Mouse (Mus musculus) bone marrow, adult 2 months (tissue): Measurements from ENCODE around the gene Hsd17b1. TPM values are rescaled to one million over a fixed set of nuclear protein-coding genes. Genes with fewer than 3 reads are reported as not detected.
A peak's percentile ranks its signal among the peaks of the same experiment; 100 is the strongest.
"Not testable (repeated sequence)": the region's sequence is repeated elsewhere in the genome, so short reads cannot be mapped to it uniquely, and the experiment has no call there.

Experiments used
- H3K27ac ChIP-seq: fragments of 200-500 bp; 2 replicates; pipeline ENCODE4 v1.5.1; 2012; ENCODE audit warnings: low read depth, mild to moderate bottlenecking, control low read depth, inconsistent platforms, low read length; ENCODE audit not compliant: control insufficient read depth, poor library complexity, insufficient read depth
- H3K4me1 ChIP-seq: fragments of 200-500 bp; 2 replicates; pipeline ENCODE4 v1.6.1; 2011; ENCODE audit warnings: low read length; ENCODE audit not compliant: control insufficient read depth, insufficient read depth
- H3K4me3 ChIP-seq: fragments of 200-500 bp; replicated peaks from 2 replicates; pipeline ENCODE3; 2011; ENCODE audit warnings: mild to moderate bottlenecking, low read depth, low read length, control low read depth; ENCODE audit not compliant: control insufficient read depth
- CTCF ChIP-seq: fragments of 200-500 bp; IDR thresholded peaks from 2 replicates; pipeline ENCODE4 v1.5.1; 2011; ENCODE audit warnings: low read length, control low read depth; ENCODE audit not compliant: control insufficient read depth, insufficient read depth
- POLR2A ChIP-seq: fragments of 200-500 bp; IDR thresholded peaks from 2 replicates; pipeline ENCODE4 v1.6.1; 2011; ENCODE audit warnings: low read depth, mild to moderate bottlenecking, control low read depth, low read length, borderline replicate concordance; ENCODE audit not compliant: control insufficient read depth
- WGBS: fragments of 180-500 bp; shearing (Covaris S2); methylation state at CpG from one replicate; pipeline ENCODE4 v1.1.7; 2018; 5-methylcytosine and 5-hydroxymethylcytosine counted together
- polyA plus RNA-seq: library from polyadenylated mRNA; stranded (reverse); fragments of >200 nt; gene quantifications from 2 replicates; pipeline ENCODE4 v1.2.4, GENCODE M21; 2011; ENCODE audit warnings: low replicate concordance; ENCODE audit not compliant: missing spikeins, insufficient read depth, insufficient read length

The Hsd17b1 gene
- polyA plus RNA-seq, 1 experiment: 2.3 TPM

DNA sequence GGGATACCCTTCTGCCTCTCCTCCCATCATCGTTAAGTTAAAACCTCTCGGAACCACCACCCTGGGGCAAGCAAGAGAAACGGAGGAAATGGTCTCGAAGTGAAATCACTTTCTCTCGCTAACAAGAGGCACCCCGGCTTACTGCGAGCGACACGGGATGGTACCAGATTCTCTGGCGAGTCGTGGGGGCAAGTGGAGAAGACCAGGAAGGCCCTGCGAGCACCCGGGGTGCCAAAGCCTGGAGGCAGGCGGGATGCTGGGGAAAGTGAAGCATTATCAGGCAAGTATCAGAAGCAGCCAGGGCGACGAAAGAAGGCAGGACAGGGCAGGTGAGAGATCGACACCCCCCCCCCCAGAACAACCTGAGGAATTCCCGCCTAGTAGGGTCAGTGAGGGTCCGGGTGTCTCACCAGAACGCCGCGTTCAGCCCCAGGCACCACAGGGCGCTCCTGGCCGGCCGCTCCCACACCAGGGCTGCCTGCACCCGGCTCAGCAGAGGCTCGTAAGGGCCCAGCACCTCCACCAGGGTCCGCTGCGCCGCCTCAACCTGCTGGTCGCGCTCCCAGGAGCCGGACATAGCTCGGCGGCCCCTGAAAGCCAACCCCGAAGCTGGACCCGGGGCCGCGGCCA is 41.0 kb downstream of the Hsd17b1 start:
- H3K4me1 ChIP-seq: peaks cover 2% of the 10 kb centered on the region; the same call in 1 of the 2 replicates
- peak overlapping the region; percentile 92 for H3K27ac ChIP-seq
- under 1% methylated on average over 39 of the region's 39 CpGs for WGBS
- H3K4me3 ChIP-seq: peak overlapping the region; percentile 86
- TF ChIP-seq POLR2A: no peak
- no peak for TF ChIP-seq CTCF

DNA sequence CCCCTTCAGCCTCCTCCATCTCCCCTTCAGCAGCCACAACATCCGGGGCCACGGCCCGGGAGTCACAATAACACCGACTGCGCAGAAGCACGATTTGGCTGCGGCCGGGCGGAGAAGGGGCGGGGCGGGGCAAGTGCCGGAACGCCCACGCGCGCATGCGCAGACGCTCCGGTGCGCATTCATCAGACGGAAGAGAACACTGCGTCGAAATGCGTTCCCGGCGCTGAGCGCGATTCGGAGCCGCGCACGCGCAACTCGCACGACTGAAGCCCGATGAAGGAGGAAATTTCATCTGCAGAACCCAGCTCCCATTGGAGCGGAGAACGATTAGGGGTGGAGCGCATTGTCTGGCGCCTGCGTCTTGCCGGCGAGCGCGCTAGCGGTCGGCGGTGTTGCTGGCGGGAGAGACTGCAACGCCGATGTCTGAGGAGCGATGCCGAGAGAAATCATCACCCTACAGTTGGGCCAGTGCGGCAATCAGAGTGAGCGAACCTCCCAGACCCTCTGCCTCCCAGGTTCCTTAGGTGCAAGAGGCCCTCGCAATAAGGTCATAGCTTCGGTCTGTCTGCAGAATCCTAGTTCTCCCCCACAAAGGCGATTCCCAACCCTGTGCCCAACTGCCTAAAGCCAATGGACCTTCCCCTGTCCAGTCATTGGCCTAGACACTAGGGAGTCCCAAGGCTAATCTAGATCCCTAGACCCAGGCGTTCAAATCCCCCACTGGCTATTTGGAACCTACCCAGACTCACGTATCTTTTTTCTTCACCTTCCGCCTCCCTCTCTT is 41.7 kb downstream of the Hsd17b1 start, which contains the start of the genes Retreg3 and Tubg1:
Gene Retreg3, minus strand, starts transcription at position 133 of the 784 bp plus-strand sequence.
Gene Tubg1, plus strand, starts transcription at position 178 of the 784 bp plus-strand sequence.
- WGBS: under 1% methylated on average over 61 of the region's 61 CpGs
- no peak; the same call in 1 of the 2 replicates for TF ChIP-seq CTCF
- peak; percentile 87 for TF ChIP-seq POLR2A
- peak within 1 kb of the TSS; percentile 92 for H3K27ac ChIP-seq
- peaks cover 1% of the 10 kb centered on the region; the same call in 1 of the 2 replicates for H3K4me1 ChIP-seq
- peak within 1 kb of the TSS; percentile 86 for H3K4me3 ChIP-seq

DNA sequence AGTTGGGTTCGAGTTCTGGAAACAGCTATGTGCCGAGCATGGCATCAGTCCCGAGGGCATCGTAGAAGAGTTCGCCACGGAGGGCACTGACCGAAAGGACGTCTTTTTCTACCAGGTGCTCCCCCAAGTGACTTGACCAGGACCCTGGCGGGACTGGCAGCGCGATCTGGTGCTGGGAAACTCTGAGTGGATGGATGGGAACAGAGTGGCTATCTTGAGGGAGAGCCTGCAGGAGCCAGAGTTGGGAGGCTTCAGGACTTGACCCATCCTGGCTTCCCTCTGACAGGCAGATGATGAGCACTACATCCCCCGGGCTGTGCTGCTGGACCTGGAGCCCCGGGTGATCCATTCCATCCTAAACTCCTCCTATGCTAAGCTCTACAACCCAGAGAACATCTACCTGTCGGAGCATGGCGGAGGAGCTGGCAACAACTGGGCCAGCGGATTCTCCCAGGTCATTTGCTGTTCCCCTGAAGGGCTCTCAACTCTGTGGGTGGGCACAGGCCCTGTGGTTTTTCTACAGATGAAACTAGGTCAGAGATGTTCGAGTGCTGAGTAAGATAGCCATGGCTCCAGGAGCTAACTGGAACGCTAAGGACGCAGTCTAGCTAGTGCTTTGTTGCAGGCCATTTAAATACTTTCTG is 42.5 kb downstream of the Hsd17b1 start:
- no peak for TF ChIP-seq CTCF
- TF ChIP-seq POLR2A: no peak
- Histone ChIP-seq H3K4me1 (no peaks in the 10 kb centered on the region; the same call in 1 of the 2 replicates), H3K4me3 (peak overlapping the region; percentile 82), H3K27ac (peak overlapping the region; percentile 92; the same call in 1 of the 2 replicates)
- 25% methylated on average over 19 of the region's 19 CpGs for WGBS

DNA sequence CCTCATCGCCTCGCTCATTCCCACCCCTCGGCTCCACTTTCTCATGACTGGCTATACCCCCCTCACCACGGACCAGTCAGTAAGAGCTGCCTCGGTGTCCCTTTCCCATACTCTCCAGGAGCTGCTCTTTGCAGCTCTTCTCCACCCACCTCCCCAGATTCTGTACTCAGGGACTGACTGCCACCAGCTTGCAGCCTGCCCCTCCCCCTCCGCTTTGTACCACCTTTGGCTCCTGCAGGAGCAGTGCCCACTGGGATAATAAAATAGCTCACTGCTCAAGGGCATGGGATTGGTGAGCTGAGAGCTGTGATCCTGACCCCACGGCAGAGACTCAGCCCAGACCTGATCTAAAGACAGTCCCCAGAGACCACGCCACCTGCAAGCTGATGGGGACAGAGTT is 46.3 kb downstream of the Hsd17b1 start:
- not testable (repeated sequence) for H3K27ac ChIP-seq, H3K4me1 ChIP-seq, H3K4me3 ChIP-seq
- 93% methylated on average over 8 of the region's 8 CpGs for WGBS

DNA sequence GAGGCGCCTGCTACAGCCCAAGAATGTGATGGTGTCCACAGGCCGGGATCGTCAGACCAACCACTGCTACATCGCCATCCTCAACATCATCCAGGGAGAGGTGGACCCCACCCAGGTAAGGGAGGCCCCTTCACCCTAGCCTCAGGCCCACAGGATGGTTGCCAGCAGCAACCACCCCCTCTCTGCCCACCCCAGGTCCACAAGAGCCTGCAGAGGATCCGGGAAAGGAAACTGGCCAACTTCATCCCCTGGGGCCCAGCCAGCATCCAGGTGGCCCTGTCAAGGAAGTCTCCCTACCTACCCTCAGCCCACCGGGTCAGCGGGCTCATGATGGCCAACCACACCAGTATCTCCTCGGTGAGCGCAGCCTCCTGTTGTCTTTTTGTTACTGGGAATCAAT is 46.8 kb downstream of the Hsd17b1 start:
- H3K27ac ChIP-seq, H3K4me1 ChIP-seq, H3K4me3 ChIP-seq: not testable (repeated sequence)
- WGBS: 94% methylated on average over 9 of the region's 9 CpGs

DNA sequence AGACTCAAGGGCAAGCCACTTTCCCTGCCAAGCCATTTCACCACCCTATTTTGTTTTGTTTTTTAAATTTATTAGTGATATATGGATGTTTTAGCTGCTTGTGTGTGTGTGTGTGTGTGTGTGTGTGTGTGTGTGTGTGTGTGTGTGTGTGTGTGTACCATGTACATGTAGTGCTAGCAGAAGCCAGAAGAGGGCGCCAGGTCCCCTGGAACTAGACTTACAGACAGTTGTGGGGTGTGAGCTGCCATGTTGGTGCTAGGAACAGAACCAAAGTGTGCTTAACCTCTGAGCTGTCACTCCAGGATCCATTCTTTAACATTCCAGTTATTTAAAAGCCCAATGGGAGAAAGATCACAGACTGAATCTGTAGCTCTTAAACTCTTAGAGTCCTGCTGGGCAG is 48.9 kb downstream of the Hsd17b1 start:
- H3K4me3 ChIP-seq: no peak overlapping the region
- WGBS: 85% methylated on average over 1 of the region's 1 CpGs
- H3K4me1 ChIP-seq: no peaks in the 10 kb centered on the region
- no peak for TF ChIP-seq POLR2A
- TF ChIP-seq CTCF: no peak
- H3K27ac ChIP-seq: no peak overlapping the region

DNA sequence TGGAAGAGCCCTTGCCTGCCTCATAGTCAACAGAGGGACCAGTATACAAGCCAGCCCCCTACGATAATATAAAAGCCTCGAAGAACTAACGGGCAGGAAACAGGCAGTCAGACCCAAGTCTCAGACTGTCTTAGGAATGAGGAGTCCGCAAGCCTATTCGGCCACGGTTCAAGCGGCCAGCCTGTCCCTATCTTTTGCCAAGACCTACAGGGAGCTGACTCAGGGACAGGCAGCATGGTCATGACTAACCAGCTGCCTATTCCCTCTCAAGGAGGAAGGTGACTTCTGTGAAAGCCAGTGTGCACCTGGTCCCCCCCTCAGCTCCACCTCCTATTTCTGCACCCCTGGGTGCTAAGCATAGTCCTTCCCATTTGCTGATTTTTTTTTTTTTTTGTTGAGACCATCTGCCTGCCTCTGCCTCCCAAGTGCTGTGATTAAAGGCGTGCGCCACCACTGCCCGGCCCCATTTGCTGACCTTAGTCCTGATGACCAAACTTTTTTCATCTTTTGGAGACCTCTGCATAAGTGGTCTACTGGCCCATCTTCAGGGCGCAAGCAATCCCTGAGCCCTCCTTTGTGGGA is 50.9 kb downstream of the Hsd17b1 start:
- no peaks in the 10 kb centered on the region for H3K4me1 ChIP-seq
- 80% methylated on average over 11 of the region's 11 CpGs for WGBS
- H3K4me3 ChIP-seq: no peak overlapping the region
- no peak overlapping the region for H3K27ac ChIP-seq
- TF ChIP-seq CTCF (no peak), POLR2A (no peak)

Other genes starting within 250 kb of the Hsd17b1 start
- 10.7 and 14.5 TPM in 2 replicates for gene Stat5b, start 227.7 kb upstream of the Hsd17b1 start, polyA plus RNA-seq
- 8.6 and 16.5 TPM in 2 replicates for gene Stat5a, start 219.1 kb upstream of the Hsd17b1 start, polyA plus RNA-seq
- 21.4 and 60.0 TPM in 2 replicates for gene Stat3, start 138.9 kb upstream of the Hsd17b1 start, polyA plus RNA-seq
- gene Cavin1, start 107.5 kb upstream of the Hsd17b1 start, polyA plus RNA-seq: 54.2 and 71.2 TPM in 2 replicates
- gene Atp6v0a1, start 69.0 kb upstream of the Hsd17b1 start, polyA plus RNA-seq: 44.9 and 61.5 TPM in 2 replicates
- gene Naglu, start 8.4 kb upstream of the Hsd17b1 start, polyA plus RNA-seq: 3.4 and 5.6 TPM in 2 replicates
- 11.2 and 25.5 TPM in 2 replicates for gene Coasy, start 4.2 kb downstream of the Hsd17b1 start, polyA plus RNA-seq
- 15.3 and 23.6 TPM in 2 replicates for gene Mlx, start 8.9 kb downstream of the Hsd17b1 start, polyA plus RNA-seq
- gene Psmc3ip, start 17.0 kb downstream of the Hsd17b1 start, polyA plus RNA-seq: 12.6 and 14.3 TPM in 2 replicates
- gene Retreg3, start 41.5 kb downstream of the Hsd17b1 start, polyA plus RNA-seq: 34.4 and 49.4 TPM in 2 replicates
- 12.3 and 16.4 TPM in 2 replicates for gene Tubg1, start 41.5 kb downstream of the Hsd17b1 start, polyA plus RNA-seq
- 3.4 TPM in 1 of 2 replicates, not detected in the other for gene Tubg2, start 77.5 kb downstream of the Hsd17b1 start, polyA plus RNA-seq
- 0.54 and 1.5 TPM in 2 replicates for gene Cntnap1, start 92.1 kb downstream of the Hsd17b1 start, polyA plus RNA-seq
- gene Plekhh3, start 92.9 kb downstream of the Hsd17b1 start, polyA plus RNA-seq: 2.0 and 2.1 TPM in 2 replicates
- not detected in 2 replicates for gene Ccr10, start 97.0 kb downstream of the Hsd17b1 start, polyA plus RNA-seq
- gene Ezh1, start 148.1 kb downstream of the Hsd17b1 start, polyA plus RNA-seq: 21.2 and 35.8 TPM in 2 replicates
- 4.6 and 4.8 TPM in 2 replicates for gene Ramp2, start 167.6 kb downstream of the Hsd17b1 start, polyA plus RNA-seq
- 71.9 and 86.6 TPM in 2 replicates for gene Vps25, start 175.3 kb downstream of the Hsd17b1 start, polyA plus RNA-seq
- 5.5 and 19.8 TPM in 2 replicates for gene Wnk4, start 182.2 kb downstream of the Hsd17b1 start, polyA plus RNA-seq
- gene Cntd1, start 200.6 kb downstream of the Hsd17b1 start, polyA plus RNA-seq: 1.3 and 2.2 TPM in 2 replicates
- gene Coa3, start 200.7 kb downstream of the Hsd17b1 start, polyA plus RNA-seq: 34.2 and 61.9 TPM in 2 replicates
- 144 and 173 TPM in 2 replicates for gene Becn1, start 223.9 kb downstream of the Hsd17b1 start, polyA plus RNA-seq
- 114 and 148 TPM in 2 replicates for gene Psme3, start 237.8 kb downstream of the Hsd17b1 start, polyA plus RNA-seq
- 11.0 and 12.4 TPM in 2 replicates for gene Aoc2, start 246.7 kb downstream of the Hsd17b1 start, polyA plus RNA-seq